Mouse (Mus musculus) ZHBTc4 (cell line): ENCODE results near the gene Sh3rf1.
A peak's percentile ranks its signal among the peaks of the same experiment; 100 is the strongest.

Source experiments
- DNase-seq: peaks from one replicate; pipeline ENCODE4 v3.0.0-alpha.2; 2011; ENCODE audit warnings: low read depth, low spot score

Sh3rf1 gene

DNA sequence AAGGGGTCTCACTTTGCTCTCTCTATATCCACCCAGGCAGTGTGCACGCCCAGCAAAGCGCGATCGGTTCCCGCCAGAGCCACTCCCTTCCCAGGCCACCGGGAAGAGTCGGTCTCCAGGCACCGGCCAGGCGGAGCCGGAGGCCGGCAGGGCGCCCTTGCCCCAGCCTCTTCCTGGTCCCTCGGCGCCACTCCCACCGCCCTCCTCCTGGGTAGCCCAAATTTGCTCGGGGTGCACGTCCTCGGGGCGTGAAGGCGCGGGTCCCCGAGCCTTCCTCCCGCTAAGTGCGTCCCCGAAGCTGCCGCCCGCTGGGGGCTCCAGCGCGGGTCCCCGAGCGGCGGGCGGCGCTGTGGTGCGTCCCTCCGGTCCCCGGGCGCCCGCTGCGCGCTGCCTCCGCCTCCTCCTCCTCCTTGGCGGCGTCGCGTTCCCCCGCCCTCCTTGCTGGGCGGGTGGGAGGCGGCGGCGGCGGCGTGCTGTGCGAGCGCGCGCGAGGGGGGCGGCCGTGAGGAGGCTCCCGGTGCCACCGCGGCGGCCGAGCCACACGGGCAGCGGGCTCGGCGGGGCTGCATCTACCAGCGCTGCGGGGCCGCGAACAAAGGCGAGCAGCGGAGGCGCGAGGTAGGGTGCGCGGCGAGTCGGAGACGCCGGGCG lies at the start of gene Sh3rf1:
Gene Sh3rf1, plus strand, starts transcription at position 144 of the 651 bp plus-strand sequence.
- peak; percentile 82 for DNase-seq

DNA sequence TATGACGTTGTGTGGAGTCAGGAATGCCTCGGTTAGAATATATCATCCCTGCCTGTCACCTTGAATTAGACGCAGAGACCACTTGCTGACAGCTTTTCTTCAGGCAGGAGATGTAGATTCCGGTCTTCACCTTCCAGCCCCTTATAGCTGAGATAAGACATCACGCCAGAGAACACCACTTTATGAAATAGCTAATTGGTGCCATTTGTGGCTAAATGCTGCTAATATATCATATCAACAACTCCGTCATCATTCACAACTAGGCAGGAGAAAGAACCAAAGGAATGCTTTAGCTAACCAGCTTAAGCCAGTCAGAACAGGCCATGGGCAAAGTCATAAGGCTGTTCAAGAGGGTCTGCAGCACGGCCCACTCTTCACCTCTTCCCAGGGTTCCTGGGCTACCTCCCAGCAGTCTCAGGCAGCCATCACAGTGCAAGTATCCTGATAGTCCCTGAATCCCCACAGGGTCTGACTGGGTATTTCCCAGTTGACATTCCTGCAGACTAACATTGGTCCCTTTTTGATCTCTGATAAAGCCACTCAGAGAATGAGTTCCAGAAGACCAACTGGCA lies 49.7 kb upstream of the Sh3rf1 start:
- DNase-seq, result no peak

DNA sequence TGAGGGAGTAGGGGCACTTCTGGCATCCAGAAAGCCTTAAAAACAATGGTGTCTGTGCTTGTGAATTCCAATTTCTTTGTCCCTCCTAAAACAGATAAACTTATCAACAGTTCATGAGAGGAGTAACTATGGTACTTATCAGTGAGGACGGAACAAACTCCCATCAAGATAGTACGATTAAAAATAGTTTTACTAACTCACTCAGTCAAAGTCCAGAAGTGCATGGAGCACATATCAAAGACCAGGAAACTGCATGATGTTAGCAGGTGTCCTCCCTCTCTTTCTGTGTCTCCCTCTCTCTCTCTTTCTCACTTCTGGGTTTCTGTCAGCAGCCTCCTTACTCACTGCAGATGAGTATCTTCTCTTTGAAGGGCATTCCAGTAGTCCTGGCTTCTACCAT lies 47.8 kb upstream of the Sh3rf1 start:
- DNase-seq, result no peak

DNA sequence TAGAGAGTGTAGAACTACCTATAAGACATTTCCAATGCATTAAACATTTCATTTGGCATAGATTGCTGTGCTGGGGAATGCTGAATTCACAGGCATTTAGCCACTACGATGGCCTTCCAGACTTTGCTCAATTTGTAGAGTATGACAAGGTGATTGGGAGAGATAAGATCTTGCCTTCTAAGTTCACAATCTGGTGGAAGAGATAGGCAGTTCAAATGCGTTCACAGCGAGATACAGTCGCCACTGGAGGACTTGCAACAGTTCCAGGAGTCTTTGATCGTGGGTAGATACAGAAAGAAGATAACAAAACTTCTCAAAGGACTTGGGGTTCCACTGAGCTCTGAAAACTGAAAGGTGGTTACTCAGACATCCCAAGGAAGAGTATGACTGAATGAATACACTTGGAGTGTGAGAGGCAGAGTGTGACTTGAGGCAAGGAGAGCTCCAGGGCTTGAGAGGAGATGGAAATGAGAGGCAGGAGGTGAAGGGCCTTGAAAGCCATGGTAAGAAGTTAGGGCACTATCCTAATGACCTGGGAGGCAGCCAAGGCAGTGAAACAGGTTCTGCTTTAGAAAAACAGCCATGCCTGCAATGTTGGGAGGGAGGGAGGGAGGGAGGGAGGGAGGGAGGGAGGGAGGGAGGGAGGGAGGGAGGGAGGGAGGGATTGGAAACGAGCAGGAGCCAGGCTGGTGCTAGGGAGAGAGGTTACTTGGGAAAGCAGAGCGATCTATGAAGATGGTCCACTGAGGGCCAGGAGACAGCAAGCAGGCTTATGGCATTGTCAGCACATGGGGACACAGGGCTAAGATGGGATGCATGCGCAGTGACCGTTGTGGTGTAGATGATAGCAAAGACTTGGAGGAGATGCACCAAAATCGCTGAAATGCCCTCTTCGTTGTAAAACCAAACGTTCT lies 45.7 kb upstream of the Sh3rf1 start:
- no peak for DNase-seq

DNA sequence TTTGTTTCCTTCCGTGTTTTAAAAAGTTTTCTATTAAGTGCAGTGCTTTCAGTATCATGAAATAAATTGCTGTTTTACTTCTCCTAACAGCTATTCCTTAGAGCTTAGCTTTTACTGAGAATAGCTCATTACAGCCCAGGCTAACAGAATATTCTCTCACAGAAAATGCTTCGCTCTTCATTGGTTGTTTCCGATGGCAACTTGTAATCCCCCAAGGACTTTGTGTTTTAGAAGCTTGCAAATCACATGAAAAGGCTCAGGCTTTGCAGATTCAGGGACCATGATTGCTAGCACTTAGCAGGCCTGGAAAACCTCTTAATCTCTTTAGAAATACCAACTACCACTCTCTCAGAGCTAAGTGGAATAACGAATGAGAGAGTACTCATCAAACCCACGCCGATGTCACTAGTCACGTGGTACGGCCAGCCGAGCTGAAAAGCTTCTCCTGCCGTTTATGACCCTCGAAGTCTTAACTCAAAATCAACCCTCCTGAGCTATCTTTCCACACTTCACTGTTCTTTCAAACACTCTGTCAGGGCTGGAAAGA lies 45.0 kb upstream of the Sh3rf1 start:
- DNase-seq, result no peak

DNA sequence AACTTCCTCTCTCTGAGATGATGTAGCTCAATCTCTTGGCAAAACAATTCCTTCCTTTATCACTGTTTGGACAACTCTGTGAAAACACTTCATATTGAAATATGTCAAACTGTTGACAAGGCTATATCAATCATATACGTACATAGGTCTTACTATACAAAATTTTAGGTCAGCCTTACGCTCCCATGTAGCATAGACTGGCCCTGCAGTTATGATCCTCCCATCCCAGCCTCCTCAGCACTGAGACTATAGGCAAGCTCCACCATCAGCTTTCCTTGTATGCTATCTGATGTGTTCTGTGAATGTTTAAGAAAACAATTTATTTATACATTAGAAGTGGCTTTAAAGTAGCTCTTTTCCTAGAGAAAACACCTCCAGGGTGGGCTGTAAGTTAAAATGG lies 42.1 kb upstream of the Sh3rf1 start:
- no peak for DNase-seq

DNA sequence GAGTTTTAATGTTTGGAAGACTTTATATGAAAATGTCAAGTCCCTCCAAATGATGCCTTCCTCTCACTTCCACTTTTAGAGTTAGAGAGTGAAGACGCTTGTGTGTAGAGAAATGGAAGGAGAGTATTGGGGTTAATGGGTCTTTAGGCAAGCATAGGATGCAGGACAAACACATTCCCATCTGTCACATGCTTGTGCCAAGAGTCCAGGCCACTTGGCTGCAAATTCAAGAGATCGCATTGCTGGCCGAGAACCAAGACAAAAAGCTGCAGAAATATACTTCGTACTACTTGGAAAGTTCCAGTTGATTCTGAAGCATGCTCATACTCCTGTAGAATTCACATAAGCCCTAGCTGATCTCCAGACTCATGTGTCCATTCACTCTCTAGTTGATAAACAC lies 41.7 kb upstream of the Sh3rf1 start:
- no peak for DNase-seq

DNA sequence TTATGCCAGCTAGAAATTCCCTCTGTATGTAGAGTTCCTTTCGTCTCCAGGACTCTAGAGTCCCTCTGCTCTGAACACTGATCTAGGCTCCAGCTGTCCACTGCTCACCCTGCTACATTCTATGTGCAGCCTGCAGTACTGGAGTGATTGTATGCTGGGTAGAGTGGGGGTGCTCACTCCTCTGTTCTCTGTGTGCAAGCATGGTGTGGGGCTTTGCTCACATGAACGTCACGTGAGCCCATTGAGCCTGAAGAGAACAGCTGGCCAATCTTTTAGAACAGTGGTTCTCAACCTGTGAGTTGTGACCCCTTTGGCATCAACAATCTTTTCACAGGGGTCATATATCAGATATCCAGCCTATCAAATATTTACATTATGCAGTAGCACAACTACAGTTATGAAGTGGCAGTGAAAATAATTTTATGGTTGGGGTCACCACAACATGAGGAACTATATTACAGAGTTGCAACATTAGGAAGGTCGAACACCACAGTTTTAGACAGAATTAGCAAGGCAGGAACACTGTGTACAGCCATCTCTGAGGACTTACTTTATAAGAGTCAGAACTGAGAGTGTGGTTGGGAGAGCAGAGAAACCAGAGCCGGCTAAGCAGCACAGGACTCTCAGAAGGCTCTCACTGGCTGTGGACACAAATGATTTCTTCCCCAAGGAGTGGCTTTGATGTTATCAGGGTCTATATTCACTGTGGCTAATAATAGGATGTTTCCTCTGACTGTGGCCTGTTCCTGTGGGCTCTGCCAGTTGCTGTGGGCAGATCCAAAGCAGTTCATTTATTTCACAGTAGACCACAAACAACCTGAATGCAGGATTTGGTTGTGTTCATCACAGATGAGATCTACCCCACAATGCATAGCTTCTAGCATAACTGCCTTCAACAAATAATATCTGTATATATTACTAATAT lies 38.1 kb upstream of the Sh3rf1 start:
- DNase-seq, result no peak

DNA sequence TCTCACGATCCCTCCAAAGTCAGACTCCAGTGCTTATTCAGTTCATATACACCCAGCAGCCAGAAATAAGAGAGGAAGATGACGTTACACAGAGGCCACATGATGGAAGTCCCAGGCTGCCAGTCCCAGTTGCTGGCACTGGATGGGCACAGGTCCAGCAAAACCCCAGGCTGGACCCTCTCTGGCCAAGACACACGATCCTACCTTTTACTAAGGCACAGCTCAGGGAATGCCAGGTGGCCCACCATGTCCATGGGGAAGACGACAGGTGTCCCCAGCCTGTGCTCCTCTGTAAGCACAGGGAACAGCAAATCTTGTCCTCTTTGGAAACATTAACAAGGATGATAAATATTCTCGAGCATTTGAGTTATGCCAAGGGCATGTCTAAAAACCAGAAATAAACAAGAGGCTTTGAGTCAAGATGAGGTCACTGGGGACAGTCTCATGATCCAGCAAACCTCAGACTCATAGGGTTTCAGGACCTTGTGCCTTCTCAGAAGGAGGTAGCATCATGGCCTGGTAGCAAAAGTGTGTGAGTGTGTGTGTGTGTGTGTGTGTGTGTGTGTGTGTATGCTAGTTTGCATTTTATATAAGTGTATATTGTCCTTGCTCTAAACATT lies 29.3 kb upstream of the Sh3rf1 start:
- no peak for DNase-seq

DNA sequence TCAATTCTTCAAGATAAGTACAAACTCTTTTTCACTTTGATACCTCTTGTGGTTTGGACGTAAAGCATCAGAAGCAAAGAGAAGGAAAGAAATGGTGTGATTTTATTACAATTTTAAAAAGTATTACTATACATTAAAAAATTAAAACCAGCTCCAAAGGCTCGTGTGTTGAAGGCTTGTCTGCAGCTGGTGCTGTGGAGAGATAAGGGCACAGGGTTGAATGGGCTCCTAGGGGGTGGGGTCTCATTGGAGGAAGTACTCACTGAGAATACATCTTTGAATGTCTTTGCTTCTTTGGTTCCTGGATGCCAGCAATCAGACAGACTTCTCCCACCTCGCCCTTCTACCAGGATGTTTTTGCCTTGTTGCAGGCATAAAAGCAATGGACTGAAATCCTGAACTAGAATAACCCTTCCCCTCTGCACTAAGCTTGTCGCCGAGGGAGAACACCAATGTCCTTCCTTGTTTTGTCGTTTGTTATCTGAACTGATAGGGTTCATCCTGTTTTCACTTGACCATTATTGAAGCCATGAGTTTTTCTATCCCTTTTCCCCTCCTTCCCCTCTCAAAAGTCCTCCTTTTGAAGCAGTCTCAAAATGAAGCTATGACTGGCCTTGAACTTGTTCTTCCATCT lies 23.3 kb upstream of the Sh3rf1 start:
- no peak for DNase-seq

DNA sequence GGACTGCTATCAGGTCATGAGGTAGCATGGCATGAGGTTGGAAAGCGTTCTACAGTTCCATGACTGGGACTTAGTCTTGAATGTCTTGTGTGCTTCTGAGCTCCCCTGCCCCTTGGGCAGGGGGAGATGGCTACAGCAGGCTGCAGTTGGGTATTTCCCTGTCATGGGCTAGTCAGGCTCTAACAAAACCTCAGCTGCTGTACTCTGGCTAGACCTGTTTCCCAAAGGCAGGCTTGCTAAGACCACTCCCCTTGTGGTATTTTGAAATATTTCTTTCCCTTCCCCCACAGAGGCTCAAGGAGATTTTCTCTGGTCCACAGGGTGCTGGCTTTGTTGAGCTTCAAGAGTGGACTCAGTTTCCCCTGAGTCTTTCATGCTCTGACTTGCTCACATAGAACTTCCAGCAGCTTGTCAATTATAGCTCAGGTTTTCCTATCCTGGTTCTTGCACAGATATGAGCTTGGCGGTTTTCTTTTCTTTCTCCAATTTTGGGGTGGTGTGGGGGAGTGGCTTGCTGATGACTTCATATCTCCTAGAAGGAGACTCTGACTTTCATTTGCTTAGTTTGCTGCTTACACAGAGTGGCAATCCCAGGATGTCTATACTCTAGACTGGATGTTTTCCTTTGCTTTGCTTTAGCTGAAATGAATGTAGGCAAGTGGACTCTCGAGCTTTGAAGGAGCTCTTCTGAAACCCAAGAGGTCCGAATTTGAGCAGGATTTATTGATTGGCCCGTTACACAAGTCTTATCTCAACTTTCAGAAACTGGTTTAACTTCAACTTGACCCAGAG lies 20.4 kb upstream of the Sh3rf1 start:
- no peak for DNase-seq

DNA sequence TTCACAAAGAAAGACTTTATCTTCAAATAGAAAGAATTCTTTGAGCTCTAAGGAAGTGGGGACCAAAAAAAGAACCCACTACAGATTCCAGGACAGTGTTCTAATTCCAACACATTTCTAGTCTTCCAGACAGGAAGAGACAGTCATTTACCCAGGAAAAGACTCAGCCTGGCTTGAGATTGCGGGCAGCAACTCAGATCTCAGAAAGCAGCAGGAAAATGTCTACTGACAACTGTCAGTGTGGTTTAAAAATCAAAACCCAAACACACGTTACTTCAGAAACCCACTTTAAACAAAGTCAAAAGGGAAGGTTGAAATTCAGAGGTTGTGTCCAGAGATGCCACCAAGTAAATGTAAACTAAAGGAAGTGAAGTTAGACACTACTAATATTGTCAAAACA lies 16.8 kb upstream of the Sh3rf1 start:
- no peak for DNase-seq

DNA sequence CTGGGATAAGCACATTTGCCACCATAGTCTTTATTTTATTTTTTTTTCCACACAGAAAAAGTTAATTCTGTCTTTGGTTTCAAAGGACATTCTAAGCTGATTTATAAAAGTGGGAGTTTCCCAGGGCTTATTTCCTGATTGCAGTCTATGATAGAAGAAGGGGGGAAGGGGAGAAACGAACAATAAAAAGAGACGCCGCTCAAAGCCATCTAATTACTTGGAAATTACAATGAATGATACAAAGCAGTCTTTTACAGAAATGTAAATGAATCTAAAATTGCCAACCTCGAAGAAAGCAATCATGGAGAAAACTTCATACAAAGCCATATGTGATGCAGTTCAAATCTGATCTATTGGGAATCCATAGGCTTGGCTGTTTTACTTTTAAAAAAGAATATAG lies 16.0 kb upstream of the Sh3rf1 start:
- no peak for DNase-seq

DNA sequence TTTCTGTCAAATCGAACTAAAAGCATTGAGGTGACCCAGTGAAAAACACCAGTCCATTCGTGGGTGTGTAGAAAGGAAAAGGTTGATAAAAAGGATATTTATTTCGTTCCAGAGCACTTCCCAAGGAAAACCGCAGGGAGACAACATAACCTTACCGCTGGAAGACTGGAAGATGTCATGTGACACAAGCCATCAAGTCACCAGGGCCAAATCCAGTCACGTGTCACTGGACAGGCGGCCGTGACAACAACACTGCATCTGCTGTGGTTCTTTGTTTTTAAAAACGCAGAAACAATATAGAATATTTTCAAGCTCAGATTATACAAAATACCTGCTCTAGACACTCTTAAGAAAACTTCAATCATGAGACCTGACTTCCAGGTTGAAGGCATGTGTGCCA lies 15.0 kb upstream of the Sh3rf1 start:
- peak; percentile 31 for DNase-seq

DNA sequence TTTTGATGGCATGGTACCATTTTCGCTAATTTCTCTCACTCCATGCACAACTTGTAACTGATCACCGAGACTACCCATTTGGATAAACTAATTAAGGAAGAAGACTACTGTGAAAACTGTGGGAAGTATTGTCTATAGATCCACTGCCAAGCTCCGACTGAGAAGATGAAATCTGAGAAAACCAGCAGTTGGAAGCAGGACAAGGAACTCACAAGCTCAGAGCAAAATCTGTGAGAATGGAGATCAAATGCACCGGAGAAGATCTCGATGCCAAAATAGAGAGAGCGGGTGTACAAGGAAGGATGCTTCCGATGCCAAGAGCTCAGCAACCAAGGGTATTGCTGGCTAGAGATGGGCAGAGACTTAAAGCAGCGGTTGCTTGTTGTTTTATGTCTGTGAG lies 12.8 kb upstream of the Sh3rf1 start:
- no peak for DNase-seq

DNA sequence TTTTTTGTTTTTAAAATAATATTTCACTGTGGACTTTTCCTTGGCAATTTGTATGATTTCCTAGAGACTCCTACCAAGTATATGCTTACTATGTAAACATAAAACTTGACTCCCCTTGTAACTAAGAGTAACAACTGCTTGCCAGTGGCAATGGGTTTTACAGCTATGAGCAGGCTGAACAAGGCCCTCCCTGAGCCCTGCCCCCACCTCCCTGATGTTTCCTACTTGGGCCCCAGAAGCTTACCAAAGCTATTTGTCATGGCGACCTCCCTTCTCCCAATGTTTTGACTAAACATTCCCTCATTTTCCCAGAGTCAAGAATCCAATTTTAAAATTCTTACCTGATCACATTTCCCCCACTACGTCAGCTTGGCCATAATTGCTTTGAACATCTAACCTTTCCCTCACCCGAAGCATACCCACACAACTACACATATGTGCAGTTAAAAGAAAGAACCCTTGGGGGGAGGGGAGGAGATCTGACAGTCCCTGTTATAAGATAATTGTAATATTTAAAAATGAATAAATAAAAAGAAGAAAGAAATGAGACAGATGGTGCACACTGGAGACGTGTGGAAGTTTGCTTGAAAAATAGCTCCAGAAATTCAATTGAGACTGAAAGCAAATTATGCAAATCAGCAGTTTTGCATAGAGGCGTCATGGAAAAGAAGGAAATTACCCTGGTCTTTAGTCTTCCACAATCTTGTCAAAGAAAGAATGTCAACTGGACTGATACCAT lies 8.4 kb upstream of the Sh3rf1 start:
- DNase-seq, result no peak

DNA sequence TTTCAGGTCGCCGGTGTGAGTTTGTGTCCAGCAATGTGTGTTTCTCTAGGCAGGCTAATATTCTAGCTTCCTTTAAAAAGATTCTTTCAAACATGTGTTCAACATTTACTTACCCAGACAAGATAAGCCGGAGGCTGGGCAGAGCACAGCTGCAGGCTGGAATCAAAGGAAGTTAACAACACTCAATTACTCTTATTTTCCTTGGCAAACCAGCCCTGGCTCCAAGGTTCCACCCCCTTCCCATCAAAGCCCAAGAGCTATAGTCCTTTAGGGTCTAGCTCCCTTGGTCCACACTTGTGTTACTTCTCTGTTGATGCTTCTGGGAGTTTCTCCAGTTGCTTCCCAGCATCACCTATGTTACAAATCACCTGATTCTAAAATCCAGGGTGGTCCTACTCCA lies 6.7 kb upstream of the Sh3rf1 start:
- DNase-seq, result no peak

DNA sequence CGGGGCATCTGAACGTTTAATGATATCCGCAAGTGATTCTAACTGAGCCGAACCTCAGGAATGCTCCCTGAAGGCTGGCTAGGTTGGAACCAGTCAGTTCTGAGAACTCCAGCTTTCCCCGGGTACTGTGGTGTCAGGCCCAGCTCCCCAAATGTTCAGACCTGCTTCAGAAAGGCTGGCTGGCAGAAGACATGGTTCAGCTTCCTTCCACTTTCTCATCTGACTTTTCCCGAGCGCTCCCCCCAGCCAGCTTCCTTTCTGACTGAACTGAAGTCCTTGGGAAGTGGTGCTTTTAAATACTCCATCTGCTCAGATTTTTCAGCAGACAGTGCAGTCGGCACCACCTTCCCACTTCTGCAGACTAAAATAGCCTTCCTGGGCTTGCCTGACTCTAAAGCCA lies 6.2 kb upstream of the Sh3rf1 start:
- no peak for DNase-seq

DNA sequence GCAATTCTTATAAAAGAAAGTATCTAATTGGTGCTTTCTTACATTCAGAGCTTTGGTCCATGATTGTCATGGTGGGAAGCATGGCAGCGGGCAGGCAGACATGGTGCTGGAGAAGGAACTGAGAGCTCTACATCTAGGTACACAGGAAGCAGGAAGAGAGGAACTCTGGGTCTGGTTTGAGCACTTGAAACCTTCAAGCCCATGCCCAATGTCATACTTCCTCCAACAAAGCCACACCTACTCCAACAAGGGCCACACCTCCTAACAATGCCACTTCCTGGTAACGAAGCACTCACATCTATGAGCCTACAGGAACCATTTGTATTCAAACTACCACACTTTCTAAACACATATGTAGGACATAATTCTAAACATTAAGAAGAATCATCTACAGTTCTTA lies 5.2 kb upstream of the Sh3rf1 start:
- DNase-seq, result peak; percentile 16
